Mouse (Mus musculus): ENCODE results near the gene Trim38. TPM values are rescaled to one million over a fixed set of nuclear protein-coding genes. Genes with fewer than 3 reads are reported as not detected.
"Not testable (repeated sequence)": the region's sequence is repeated elsewhere in the genome, so short reads cannot be mapped to it uniquely, and the experiment has no call there.

The Trim38 gene
- total and polyA plus RNA-seq, 3 experiments: 0.11 TPM; not detected in 2

- DNase-seq (ENCODE audit: extremely low read depth): peak; percentile 82
- not testable (repeated sequence) for H3K9me3 ChIP-seq (replicated peaks; ENCODE audit: low read length)
These were observed 18.8 kb upstream of the Trim38 start, which contains the start of gene Hist1h2ab for GRCm38 (mm10) chr13:23750839-23751477. TSS of gene Hist1h2ab (plus strand) at chr13:23751126.

GRCm38 (mm10) chr13:23751478-23751956, 18.2 kb upstream of the Trim38 start:
- H3K9ac ChIP-seq (ENCODE audit: insufficient read depth, low read depth): peak overlapping the region; percentile 84
- H3K27me3 ChIP-seq (replicated peaks): no peaks in the 10 kb centered on the region
- peak overlapping the region; percentile 95 for H3K27ac ChIP-seq (ENCODE audit: insufficient read depth, low read depth)
- no peak for DNase-seq (ENCODE audit: extremely low read depth)
- in situ Hi-C loops (cut with MboI; ENCODE audit: low pct_ligation_motif_present, low pct_unique_long_range_greater_than_20kb, low sequenced_read_pairs) (loop anchor here (25.0 kb wide), 1 partner anchor 1714 kb away; the partner anchor contains the start of genes Hist1h2ag, Hist1h2ah, Hist1h2bj and Hist1h2bk), dilution Hi-C loops (cut with MboI; ENCODE audit: extremely low pct_ligation_motif_present, extremely low pct_unique_long_range_greater_than_20kb, low sequenced_read_pairs) (no loop called here)
- TF ChIP-seq SMC3 (IDR thresholded peaks at IDR 0.05; ENCODE audit: low read depth, low read length): no peak
- 0 out of 2 replicates have a peak, but pooled peaks have one; percentile 99 for TF ChIP-seq UBTF (IDR thresholded peaks at IDR 0.05; ENCODE audit: low read depth, low read length)
- no peak for TF ChIP-seq MXI1 (IDR thresholded peaks at IDR 0.05; ENCODE audit: low read depth, low read length)
- peak; percentile 98 for TF ChIP-seq ZMIZ1 (IDR thresholded peaks at IDR 0.05; ENCODE audit: low read depth, low read length)
- TF ChIP-seq MEF2A (IDR thresholded peaks at IDR 0.05; ENCODE audit: borderline replicate concordance, low read depth, low read length): no peak
- peak; percentile 97 for TF ChIP-seq POLR2AphosphoS2 (IDR thresholded peaks at IDR 0.05; ENCODE audit: low read depth, low read length)
- 0 out of 2 replicates have a peak, but pooled peaks have one; percentile 33 for TF ChIP-seq MYC (IDR thresholded peaks at IDR 0.05; ENCODE audit: low read depth, low read length)
- peak; percentile 90 for TF ChIP-seq POLR2A (IDR thresholded peaks at IDR 0.05; ENCODE audit: low read depth, low read length)
- TF ChIP-seq SIN3A (IDR thresholded peaks at IDR 0.05; ENCODE audit: low read length): peak; percentile 10; the same call in 1 of the 2 replicates
- peak overlapping the region; percentile 70; the same call in 1 of the 2 replicates for H3K4me2 ChIP-seq (ENCODE audit: insufficient read depth, low read depth, poor library complexity, severe bottlenecking)
- no peaks in the 10 kb centered on the region for H3K79me2 ChIP-seq (replicated peaks; ENCODE audit: control insufficient read depth, extremely low read depth, insufficient read depth, poor library complexity, severe bottlenecking)
- no peaks in the 10 kb centered on the region for H3K9me3 ChIP-seq (replicated peaks; ENCODE audit: low read length)
- no peaks in the 10 kb centered on the region for H3K36me3 ChIP-seq (replicated peaks in 1 of 2; ENCODE audit: control insufficient read depth in 1 of 2, insufficient read depth in 1 of 2, low read length in 1 of 2)
- H3K4me3 ChIP-seq (replicated peaks in 1 of 3; ENCODE audit: low read depth in 2 of 3, low read length in 2 of 3, poor library complexity in 1 of 3): peak overlapping the region in 2 of 3 experiments; percentile 34 to 40
- H3K4me1 ChIP-seq (ENCODE audit: control insufficient read depth in 1 of 2, insufficient read depth in 2 of 2): peaks cover 0 to 37% of the 10 kb centered on the region in 2 experiments; a peak in 2 of 4 replicates

More at GRCm38 (mm10) chr13:23750839-23751477, 18.8 kb upstream of the Trim38 start, which contains the start of gene Hist1h2ab:
- peak within 1 kb of the TSS in 2 of 3 experiments; percentile 34 to 40 for H3K4me3 ChIP-seq (replicated peaks in 1 of 3; ENCODE audit: low read depth in 2 of 3, low read length in 2 of 3, poor library complexity in 1 of 3)
- peak within 1 kb of the TSS; percentile 95 for H3K27ac ChIP-seq (ENCODE audit: insufficient read depth, low read depth)
- peak within 1 kb of the TSS; percentile 70; the same call in 1 of the 2 replicates for H3K4me2 ChIP-seq (ENCODE audit: insufficient read depth, low read depth, poor library complexity, severe bottlenecking)
- dilution Hi-C loops (cut with MboI; ENCODE audit: extremely low pct_ligation_motif_present, extremely low pct_unique_long_range_greater_than_20kb, low sequenced_read_pairs); H3K27me3 ChIP-seq (replicated peaks); H3K79me2 ChIP-seq (replicated peaks; ENCODE audit: control insufficient read depth, extremely low read depth, insufficient read depth, poor library complexity, severe bottlenecking); H3K36me3 ChIP-seq (replicated peaks in 1 of 2; ENCODE audit: control insufficient read depth in 1 of 2, insufficient read depth in 1 of 2, low read length in 1 of 2): not testable (repeated sequence)
- H3K9ac ChIP-seq (ENCODE audit: insufficient read depth, low read depth): peak within 1 kb of the TSS; percentile 84
- H3K4me1 ChIP-seq (ENCODE audit: control insufficient read depth in 1 of 2, insufficient read depth in 2 of 2): peaks cover 0 to 34% of the 10 kb centered on the region in 2 experiments; a peak in 2 of 4 replicates
- in situ Hi-C loops (cut with MboI; ENCODE audit: low pct_ligation_motif_present, low pct_unique_long_range_greater_than_20kb, low sequenced_read_pairs): loop anchor here (25.0 kb wide), 1 partner anchor 1714 kb away; the partner anchor contains the start of genes Hist1h2ag, Hist1h2ah, Hist1h2bj and Hist1h2bk
- TF ChIP-seq TCF12 (IDR thresholded peaks at IDR 0.05; ENCODE audit: low read depth, low read length) (peak; percentile 90), SIN3A (IDR thresholded peaks at IDR 0.05; ENCODE audit: low read length) (0 out of 2 replicates have a peak, but pooled peaks have one; percentile 76), NELFE (IDR thresholded peaks at IDR 0.05; ENCODE audit: low read depth, low read length) (peak; percentile 99), POLR2A (IDR thresholded peaks at IDR 0.05; ENCODE audit: low read depth, low read length) (peak; percentile 99), CHD2 (IDR thresholded peaks at IDR 0.05; ENCODE audit: low read length) (peak; percentile 86), POLR2AphosphoS2 (IDR thresholded peaks at IDR 0.05; ENCODE audit: low read depth, low read length) (peak; percentile 97), TBP (conservative IDR thresholded peaks at IDR 0.05; ENCODE audit: low read depth, low read length) (peak; percentile 99), UBTF (IDR thresholded peaks at IDR 0.05; ENCODE audit: low read depth, low read length) (peak; percentile 99), ZMIZ1 (IDR thresholded peaks at IDR 0.05; ENCODE audit: low read depth, low read length) (peak; percentile 99), HCFC1 (IDR thresholded peaks at IDR 0.05; ENCODE audit: low read depth, low read length) (peak; percentile 59)
